Mouse (Mus musculus) liver, embryonic 16.5 days (tissue): ENCODE results near the gene Supt6. TPM values are rescaled to one million over a fixed set of nuclear protein-coding genes. Genes with fewer than 3 reads are reported as not detected.
"Not testable (repeated sequence)": the region's sequence is repeated elsewhere in the genome, so short reads cannot be mapped to it uniquely, and the experiment has no call there.

Source experiments
- ATAC-seq: fragments of 200-750 bp; cut with Nextera tagmentation; 2 replicates; pipeline ENCODE4 v1.8.0; 2017; ENCODE audit warnings: low read depth, mild to moderate bottlenecking, moderate number of reproducible peaks, moderate library complexity
- H3K27ac ChIP-seq: fragments of 300-500 bp; sonication (generic); 2 replicates; pipeline ENCODE4 v1.5.1; 2014; ENCODE audit warnings: mild to moderate bottlenecking, low read length
- H3K27me3 ChIP-seq: fragments of 300-500 bp; sonication (generic); 2 replicates; pipeline ENCODE4 v1.6.1; 2014; ENCODE audit warnings: low read depth, low read length, mixed read lengths; ENCODE audit not compliant: control insufficient read depth, insufficient read depth
- H3K36me3 ChIP-seq: fragments of 300-500 bp; sonication (generic); 2 replicates; pipeline ENCODE4 v1.6.1; 2014; ENCODE audit warnings: mild to moderate bottlenecking; ENCODE audit not compliant: control insufficient read depth, insufficient read depth
- H3K4me1 ChIP-seq: fragments of 300-500 bp; sonication (generic); 2 replicates; pipeline ENCODE4 v1.6.1; 2014; ENCODE audit warnings: low read depth, low read length, mixed read lengths; ENCODE audit not compliant: control insufficient read depth
- H3K4me2 ChIP-seq: fragments of 300-500 bp; sonication (generic); 2 replicates; pipeline ENCODE4 v1.6.1; 2014; ENCODE audit warnings: low read depth, low read length, mixed read lengths
- H3K4me3 ChIP-seq: fragments of 300-500 bp; sonication (generic); 2 replicates; pipeline ENCODE4 v1.5.1; 2014; ENCODE audit warnings: low read depth, mild to moderate bottlenecking, low read length
- H3K9ac ChIP-seq: fragments of 300-500 bp; sonication (generic); 2 replicates; pipeline ENCODE4 v1.6.1; 2014; ENCODE audit warnings: low read depth, low read length
- H3K9me3 ChIP-seq: fragments of 300-500 bp; sonication (generic); replicated peaks from 2 replicates; pipeline ENCODE4 v1.6.1; 2016; ENCODE audit warnings: low read length; ENCODE audit not compliant: control insufficient read depth
- WGBS: fragments of 180-500 bp; shearing (Covaris S2); extraction: QIAGEN DNeasy Blood & Tissue Kit; methylation state at CpG from one replicate; pipeline ENCODE4 v1.1.7; 2014; ENCODE audit not compliant: insufficient replicate concordance; 5-methylcytosine and 5-hydroxymethylcytosine counted together
- polyA plus RNA-seq: library from polyadenylated mRNA; unstranded; fragments of >200 nt; fragmentation: Nextera tagmentation; extraction: Ambion mirVana; gene quantifications from 2 replicates; pipeline ENCODE4 v1.2.1, GENCODE M21; 2015

The Supt6 gene
- polyA plus RNA-seq = 9.9 and 10.3 TPM in 2 replicates

DNA sequence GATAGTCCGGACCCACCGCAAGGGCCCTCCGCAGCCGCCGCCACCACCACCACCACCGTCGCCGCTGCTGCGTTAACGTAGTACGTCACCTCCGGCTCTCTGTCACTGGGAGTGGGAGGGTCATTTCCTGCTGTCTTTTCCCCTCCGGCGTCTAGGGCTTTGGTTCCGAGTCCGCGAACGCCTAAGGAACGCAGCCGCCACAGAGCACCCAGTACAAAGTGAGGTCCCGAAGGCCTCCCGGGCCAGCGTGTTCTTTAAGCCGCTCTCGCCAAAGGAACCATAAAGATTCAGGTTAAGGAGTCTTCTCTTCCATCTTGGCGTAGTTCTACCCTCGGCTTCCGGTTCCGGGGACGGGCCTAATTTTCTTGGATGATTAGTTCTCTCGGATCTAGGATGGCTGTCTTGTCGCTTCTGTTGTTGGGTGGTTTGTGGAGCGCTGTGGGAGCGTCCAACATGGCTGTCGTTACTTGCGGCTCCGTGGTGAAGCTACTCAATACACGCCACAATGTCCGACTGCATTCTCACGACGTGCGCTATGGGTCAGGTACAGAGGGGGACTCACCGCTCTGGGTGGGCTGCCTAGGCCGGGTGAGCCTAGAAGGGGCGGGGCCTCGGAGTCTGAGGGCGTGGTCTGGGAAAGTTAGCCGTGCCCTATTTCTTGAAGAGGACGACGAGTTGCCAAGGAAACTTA is at the start of gene Supt6, which contains the start of gene Sdf2:
Supt6 (minus strand) TSS at position 361 of the 691 bp plus-strand sequence.
Sdf2 (plus strand) TSS at position 120 of the 691 bp plus-strand sequence.
- peak within 1 kb of the TSS; percentile 92 for H3K4me3 ChIP-seq
- no peaks in the 10 kb centered on the region for H3K9me3 ChIP-seq
- H3K4me1 ChIP-seq = peaks cover 25% of the 10 kb centered on the region
- WGBS = under 1% methylated on average over 50 of the region's 50 CpGs
- no peaks in the 10 kb centered on the region for H3K27me3 ChIP-seq
- H3K27ac ChIP-seq = peak within 1 kb of the TSS; percentile 98
- H3K9ac ChIP-seq = peak within 1 kb of the TSS; percentile 90
- H3K36me3 ChIP-seq = no peaks in the 10 kb centered on the region
- peak within 1 kb of the TSS; percentile 64 for H3K4me2 ChIP-seq
- ATAC-seq = peak; percentile 90

DNA sequence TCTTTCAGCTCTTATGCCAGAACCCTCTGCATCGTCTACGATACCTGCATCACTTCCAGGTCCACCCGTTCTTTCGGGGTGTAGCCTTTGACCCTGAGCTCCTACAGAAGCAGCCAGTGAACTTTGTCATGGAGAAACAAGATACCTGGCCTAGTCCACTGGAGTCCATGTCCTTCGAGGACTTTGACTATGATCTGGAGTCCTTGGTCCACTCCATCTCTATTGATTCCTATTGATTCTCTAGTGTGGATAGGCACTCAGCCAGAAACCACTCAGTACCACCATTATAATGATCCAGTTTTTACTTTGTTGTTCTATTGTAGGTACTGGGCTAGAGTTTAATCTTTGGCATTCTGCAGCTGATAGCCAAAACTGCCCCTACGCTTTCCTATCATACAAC is 48.8 kb upstream of the Supt6 start:
- no peak overlapping the region for H3K27ac ChIP-seq
- H3K4me2 ChIP-seq = no peak overlapping the region
- H3K4me3 ChIP-seq = no peak overlapping the region
- H3K36me3 ChIP-seq = peaks cover 7% of the 10 kb centered on the region
- H3K9me3 ChIP-seq = no peaks in the 10 kb centered on the region
- H3K27me3 ChIP-seq = no peaks in the 10 kb centered on the region
- no peaks in the 10 kb centered on the region for H3K4me1 ChIP-seq
- 70% methylated on average over 6 of the region's 6 CpGs for WGBS
- ATAC-seq = no peak
- no peak overlapping the region for H3K9ac ChIP-seq

DNA sequence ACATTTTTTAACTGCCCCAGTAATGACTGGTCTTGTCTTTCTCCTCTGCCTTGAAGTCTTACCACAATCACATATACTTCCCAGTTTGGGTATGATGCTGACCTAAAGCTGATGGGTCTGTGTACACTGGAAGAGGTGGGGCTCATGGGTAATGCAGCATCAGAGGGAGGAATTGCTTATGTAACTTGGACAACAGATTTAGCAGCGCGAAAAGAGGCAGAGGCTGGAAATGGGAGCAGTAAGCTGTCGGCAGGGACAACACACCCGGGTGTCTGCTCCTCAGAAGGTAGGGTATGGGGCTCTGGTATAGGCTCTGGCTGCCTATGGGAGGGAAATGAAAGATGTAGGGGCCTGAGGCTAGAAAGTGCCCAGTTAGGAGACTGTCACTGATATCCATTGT is 44.9 kb upstream of the Supt6 start, which contains the start of gene BC030499:
BC030499 (plus strand) TSS at position 188 of the 400 bp plus-strand sequence.
- peaks cover 25% of the 10 kb centered on the region for H3K36me3 ChIP-seq
- 73% methylated on average over 4 of the region's 4 CpGs for WGBS
- no peaks in the 10 kb centered on the region for H3K9me3 ChIP-seq
- no peak within 1 kb of the TSS for H3K4me3 ChIP-seq
- no peak for ATAC-seq
- no peaks in the 10 kb centered on the region for H3K27me3 ChIP-seq
- no peak within 1 kb of the TSS for H3K4me2 ChIP-seq
- no peak within 1 kb of the TSS for H3K27ac ChIP-seq
- H3K9ac ChIP-seq = no peak within 1 kb of the TSS
- no peaks in the 10 kb centered on the region for H3K4me1 ChIP-seq

DNA sequence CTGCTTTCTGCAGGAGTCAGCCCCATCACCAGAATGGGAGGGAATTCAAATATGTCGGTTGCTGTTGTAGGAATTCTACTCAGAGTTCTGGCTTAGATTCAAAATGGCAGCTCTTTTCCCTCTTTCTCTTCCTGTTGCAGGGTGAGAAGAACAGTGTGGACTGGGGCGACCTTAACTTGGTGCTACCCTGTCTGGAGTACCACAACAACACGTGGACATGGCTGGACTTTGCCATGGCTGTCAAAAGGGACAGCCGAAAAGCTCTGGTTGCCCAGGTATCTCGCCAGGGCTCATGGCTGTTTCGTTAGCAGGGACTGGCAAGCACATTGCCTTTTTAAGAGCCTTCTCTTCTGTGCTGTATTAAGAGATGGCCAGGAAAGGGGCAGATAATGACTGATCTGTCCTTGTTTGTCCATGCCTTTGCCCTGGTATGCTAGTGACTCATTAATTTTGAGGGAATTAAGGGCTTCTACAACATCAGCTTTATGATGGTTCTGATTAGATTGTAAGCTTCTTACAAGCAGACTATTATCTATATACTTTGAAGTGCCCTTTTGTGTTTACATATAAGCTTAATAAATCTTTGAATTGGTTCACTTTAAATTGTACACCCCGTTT is 43.5 kb upstream of the Supt6 start:
- H3K9me3 ChIP-seq = no peaks in the 10 kb centered on the region
- WGBS = 74% methylated on average over 7 of the region's 7 CpGs
- H3K4me2 ChIP-seq = no peak overlapping the region
- ATAC-seq = no peak
- no peak overlapping the region for H3K9ac ChIP-seq
- no peaks in the 10 kb centered on the region for H3K4me1 ChIP-seq
- H3K27me3 ChIP-seq = no peaks in the 10 kb centered on the region
- no peak overlapping the region for H3K27ac ChIP-seq
- H3K4me3 ChIP-seq = no peak overlapping the region
- H3K36me3 ChIP-seq = peaks cover 39% of the 10 kb centered on the region

DNA sequence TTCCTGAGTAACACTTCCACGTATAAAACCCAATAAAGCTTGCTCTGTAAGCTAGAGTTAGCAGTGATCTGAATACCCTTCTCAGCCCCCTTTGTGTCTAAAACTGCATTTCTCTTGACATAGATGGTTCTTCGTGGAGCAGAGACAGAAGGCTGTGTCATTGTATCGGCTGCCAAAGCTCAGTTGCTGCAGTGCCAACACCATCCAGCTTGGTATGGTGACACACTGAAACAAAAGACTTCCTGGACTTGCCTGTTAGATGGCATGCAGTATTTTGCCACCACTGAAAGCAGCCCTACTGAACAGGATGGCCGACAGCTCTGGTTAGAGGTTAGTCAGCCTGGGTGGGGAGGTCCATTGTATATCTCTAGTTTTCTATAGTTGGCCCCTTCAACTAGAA is 33.8 kb upstream of the Supt6 start:
- Histone ChIP-seq H3K27ac (no peak overlapping the region), H3K27me3 (no peaks in the 10 kb centered on the region), H3K4me3 (no peak overlapping the region), H3K9ac (no peak overlapping the region), H3K4me2 (no peak overlapping the region), H3K4me1 (no peaks in the 10 kb centered on the region), H3K9me3 (no peaks in the 10 kb centered on the region), H3K36me3 (peaks cover 55% of the 10 kb centered on the region)
- WGBS = 87% methylated on average over 4 of the region's 4 CpGs
- ATAC-seq = no peak

DNA sequence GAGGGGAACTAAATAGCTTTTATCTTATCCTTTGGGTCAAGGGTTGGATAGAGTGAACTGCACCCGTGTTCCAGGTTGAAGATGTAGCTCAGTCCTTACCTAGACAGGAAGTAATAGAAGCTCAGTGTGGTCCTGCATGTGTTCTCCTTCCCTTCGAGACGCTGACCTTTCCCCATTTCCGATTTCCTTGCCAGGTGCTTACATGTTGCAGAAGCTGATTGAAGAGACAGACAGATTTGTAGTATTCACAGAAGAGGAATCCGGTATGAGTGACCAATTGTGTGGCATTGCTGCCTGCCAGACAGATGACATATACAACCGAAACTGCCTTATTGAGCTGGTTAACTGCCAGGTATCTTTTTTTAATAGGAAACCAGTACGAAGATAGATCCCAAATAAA is 33.1 kb upstream of the Supt6 start:
- H3K9me3 ChIP-seq = no peaks in the 10 kb centered on the region
- H3K27me3 ChIP-seq = no peaks in the 10 kb centered on the region
- H3K4me1 ChIP-seq = no peaks in the 10 kb centered on the region
- no peak for ATAC-seq
- no peak overlapping the region for H3K4me2 ChIP-seq
- H3K4me3 ChIP-seq = no peak overlapping the region
- peaks cover 53% of the 10 kb centered on the region for H3K36me3 ChIP-seq
- no peak overlapping the region for H3K9ac ChIP-seq
- WGBS = 77% methylated on average over 7 of the region's 7 CpGs
- H3K27ac ChIP-seq = no peak overlapping the region

DNA sequence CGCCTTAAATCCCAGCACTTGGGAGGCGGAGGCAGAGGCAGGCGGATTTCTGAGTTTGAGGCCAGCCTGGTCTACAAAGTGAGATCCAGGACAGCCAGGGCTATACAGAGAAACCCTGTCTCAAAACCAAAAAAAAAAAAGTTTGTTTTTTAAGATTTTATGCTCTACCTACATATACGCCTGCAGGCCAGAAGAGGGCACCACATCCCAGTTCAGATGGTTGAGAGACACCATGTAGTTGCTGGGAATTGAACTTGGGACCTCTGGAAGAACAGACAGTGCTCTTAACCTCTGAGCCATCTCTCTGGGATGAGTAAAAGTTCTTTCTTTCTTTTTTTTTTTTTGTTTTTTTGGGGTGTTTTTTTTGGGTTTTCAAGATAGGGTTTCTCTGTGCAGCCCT is 30.4 kb upstream of the Supt6 start:
- 84% methylated on average over 4 of the region's 4 CpGs for WGBS
- H3K36me3 ChIP-seq = peaks cover 54% of the 10 kb centered on the region
- H3K4me1 ChIP-seq, H3K4me2 ChIP-seq, H3K27me3 ChIP-seq, H3K27ac ChIP-seq, H3K4me3 ChIP-seq, H3K9ac ChIP-seq, H3K9me3 ChIP-seq, ATAC-seq: not testable (repeated sequence)

DNA sequence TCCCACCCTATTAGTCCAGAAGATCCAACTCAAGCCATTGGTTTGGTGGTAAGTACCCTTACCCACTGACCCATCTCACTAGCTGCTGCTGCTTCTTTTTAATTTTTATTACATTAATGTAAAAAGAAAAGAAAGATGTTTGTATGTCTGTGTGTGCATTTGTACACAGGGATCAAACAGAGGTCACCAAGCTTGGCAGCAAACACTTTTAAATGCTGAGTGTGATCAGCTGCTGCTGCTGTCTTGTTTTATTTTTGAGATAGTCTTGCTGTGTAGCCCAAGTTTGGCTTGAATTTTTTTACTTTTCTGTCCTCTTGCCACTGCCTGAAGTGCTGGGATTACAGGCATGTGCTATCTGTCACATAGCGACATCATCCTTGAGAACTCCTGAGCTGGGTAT is 29.8 kb upstream of the Supt6 start:
- no peaks in the 10 kb centered on the region for H3K4me1 ChIP-seq
- H3K27me3 ChIP-seq = no peaks in the 10 kb centered on the region
- no peak overlapping the region for H3K4me3 ChIP-seq
- H3K36me3 ChIP-seq = peaks cover 50% of the 10 kb centered on the region
- H3K9me3 ChIP-seq = no peaks in the 10 kb centered on the region
- ATAC-seq = no peak
- H3K27ac ChIP-seq = no peak overlapping the region
- H3K4me2 ChIP-seq = no peak overlapping the region
- whole genome bisulfite sequencing = 97% methylated on average over 1 of the region's 1 CpGs
- H3K9ac ChIP-seq = no peak overlapping the region

DNA sequence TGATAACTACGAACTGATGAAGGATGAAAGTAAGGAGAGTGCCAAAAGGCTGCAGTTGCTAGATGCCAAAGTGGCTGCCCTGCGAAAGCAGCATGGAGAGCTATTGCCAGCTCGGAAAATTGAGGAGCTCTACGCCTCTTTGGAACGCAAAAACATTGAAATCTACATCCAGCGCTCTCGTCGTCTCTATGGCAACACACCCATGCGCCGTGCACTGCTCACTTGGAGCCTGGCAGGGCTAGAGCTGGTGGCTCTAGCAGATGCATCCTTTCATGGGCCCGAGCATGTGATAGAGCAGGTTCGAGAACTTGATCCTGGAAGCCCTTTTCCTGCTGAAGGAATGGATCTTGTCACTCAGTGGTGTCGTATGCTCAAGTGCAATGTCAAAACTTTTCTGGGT is 26.2 kb upstream of the Supt6 start:
- Histone ChIP-seq H3K4me1 (no peaks in the 10 kb centered on the region), H3K9me3 (no peaks in the 10 kb centered on the region), H3K27ac (no peak overlapping the region), H3K27me3 (no peaks in the 10 kb centered on the region), H3K36me3 (peaks cover 55% of the 10 kb centered on the region), H3K4me3 (no peak overlapping the region), H3K4me2 (no peak overlapping the region), H3K9ac (no peak overlapping the region)
- ATAC-seq = no peak
- 90% methylated on average over 13 of the region's 13 CpGs for WGBS
